Mouse (Mus musculus): Measurements from ENCODE around the gene Vav2.

Gene Vav2

DNA sequence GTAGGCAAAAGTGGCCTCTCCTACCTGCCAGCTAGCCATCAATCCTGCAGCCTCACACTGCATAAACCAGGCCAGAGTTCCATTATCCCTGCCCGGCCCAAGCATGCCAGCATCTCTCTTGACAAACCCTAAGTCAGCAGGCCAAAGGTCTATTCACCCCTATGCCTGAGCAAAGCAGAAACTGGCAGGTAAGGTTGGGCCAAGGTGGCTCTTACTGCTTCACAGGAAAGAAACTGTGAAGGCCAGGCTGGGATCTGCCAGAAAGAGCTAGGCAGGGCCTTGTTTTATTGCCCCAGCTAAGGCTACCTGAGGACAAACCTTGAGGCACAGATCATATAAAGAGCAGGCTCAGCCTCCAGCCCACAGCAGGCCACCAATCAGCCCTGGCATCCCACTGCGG, 55.4 kb downstream of the Vav2 start:
- no peak for DNase-seq (ENCODE audit: low read depth, low spot score)

- no peak for DNase-seq (ENCODE audit: low read depth, low spot score)
Measured at GRCm38 (mm10) chr2:27368980-27369379, 57.9 kb downstream of the Vav2 start.

DNA sequence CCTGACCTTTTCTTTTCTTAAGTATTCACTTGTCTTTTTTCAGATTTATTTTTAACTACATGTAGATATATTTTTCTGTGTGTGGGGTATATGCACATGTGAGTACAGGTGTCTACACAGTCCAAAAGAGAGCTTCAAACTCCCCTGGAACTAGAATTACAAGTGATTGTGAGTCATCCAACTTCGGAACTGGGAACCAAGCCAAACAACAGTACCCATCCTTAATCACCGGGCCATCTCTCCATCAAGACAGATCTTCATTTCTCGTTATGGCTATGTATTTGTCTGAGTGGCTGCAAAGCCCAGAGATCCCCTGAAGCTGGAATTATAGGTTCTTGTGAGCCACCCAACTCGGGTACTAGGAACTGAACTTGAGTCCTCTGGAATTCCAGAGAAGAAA, 61.5 kb downstream of the Vav2 start:
- DNase-seq (ENCODE audit: low read depth, low spot score): no peak

- no peak for DNase-seq (ENCODE audit: low read depth, low spot score)
Measured at GRCm38 (mm10) chr2:27361786-27362185, 65.0 kb downstream of the Vav2 start.

GRCm38 (mm10) chr2:27358461-27358860, 68.4 kb downstream of the Vav2 start:
- no peak for DNase-seq (ENCODE audit: low read depth, low spot score)

DNA sequence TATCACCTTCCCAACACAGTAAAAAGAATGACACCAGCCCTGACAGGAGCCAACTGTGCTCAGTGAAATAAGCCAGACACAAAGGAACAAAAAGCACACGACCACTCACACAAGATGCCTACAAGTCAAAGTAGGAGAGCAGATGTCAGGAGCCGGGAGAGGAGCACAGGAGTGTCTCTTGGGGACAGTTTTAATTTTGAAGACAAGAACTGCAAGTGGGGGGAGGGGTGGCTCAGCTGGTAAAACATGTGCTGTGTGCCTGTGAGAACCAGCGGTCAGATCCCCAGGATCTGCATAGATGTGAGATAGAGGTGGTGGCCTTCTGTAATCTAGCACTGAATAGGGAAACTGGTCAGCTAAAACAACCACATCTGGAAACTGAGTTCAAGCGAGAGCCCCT, 71.1 kb downstream of the Vav2 start:
- no peak for DNase-seq (ENCODE audit: low read depth, low spot score)

DNA sequence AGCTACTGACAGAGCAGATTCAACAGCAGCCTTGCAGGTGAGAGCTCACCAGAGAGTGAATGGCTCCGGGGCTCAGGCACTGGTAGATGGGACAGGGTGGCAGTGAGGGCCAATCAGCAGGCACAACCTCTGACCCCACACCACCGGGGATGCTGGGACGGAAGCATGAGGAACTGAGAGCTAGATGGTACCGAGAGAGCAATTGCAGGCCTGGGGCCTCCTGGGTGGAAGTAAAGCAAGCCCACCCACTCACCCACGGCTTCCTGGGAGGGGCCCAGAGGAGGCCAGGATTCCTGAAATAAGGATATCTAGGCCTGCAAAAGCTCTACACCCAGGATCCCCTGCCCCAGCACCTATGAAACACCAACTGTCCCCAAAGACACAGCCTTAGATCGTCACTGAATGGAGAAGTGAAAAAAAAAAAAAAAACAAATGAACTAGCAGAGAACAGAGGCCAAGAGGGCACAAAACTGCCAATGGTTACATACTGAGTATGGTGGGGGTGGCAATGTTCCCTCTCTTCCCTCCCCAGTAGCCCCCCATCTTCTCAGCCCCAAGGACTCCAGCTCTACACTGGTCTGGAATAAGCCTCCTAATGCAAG, 72.1 kb downstream of the Vav2 start:
- peak; percentile 89 for DNase-seq (ENCODE audit: low read depth, low spot score)

DNA sequence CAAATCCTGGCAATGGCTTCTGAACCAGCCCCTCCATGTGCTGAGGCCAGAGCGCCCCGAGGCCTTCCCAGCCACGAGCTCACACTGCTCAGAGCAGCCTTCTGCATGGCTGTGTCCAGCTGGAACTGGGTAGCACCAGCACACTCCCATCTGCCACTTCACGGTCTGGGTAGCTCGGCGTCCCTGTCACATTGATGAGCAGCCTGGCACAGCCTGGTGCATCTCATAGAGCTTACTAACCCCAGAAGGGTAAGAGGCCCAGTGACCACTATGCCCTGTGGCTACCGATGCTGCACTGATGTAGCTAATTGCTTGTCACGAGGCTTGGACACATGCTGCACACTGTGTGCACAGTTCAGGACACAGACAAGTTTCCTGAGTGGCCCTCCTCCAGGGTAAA, 74.1 kb downstream of the Vav2 start:
- no peak for DNase-seq (ENCODE audit: low read depth, low spot score)

DNA sequence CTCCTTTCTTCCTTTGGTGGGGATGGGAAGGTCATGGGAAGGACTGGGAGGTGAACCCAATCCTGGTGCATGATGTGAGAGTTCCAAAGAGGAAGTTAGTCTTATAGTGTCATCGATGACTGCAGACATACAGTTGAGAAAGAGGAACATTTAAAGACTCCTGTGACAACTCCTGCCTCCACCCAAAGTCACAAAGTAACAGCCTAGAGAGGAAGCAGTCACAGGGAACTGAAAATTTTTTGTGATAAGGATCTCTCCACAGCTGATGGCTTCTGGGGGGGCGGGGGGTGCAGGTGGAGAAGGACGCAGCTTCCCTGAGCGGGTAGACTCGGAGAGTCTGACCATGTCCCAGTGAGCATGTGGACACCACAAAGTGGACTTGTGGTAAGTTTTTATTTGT, 76.5 kb downstream of the Vav2 start:
- peak; percentile 21 for DNase-seq (ENCODE audit: low read depth, low spot score)

GRCm38 (mm10) chr2:27343984-27344453, 82.8 kb downstream of the Vav2 start:
- DNase-seq (ENCODE audit: low read depth, low spot score): no peak

DNA sequence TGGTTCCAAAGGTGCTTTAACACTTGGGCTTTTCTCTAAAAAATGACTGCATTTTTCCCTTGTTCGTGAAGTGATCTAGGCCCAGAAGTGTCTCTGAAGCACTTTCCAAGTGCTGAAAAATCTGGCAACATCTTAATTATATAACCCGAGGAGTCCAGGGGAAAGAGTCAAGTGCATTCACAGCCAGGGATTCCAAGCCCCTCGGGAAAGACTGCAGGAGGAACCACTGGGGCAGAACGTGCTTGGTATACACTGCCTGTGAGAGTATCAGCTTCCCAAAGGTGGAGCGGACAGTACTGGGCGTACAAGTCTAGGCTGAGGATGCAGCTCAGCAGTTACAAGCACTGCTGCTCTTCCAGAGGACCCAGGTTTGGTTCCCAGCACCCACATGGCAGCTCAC, 86.2 kb downstream of the Vav2 start:
- DNase-seq (ENCODE audit: low read depth, low spot score): no peak

- DNase-seq (ENCODE audit: low read depth, low spot score): no peak
Measured at GRCm38 (mm10) chr2:27339051-27339450, 87.8 kb downstream of the Vav2 start.

GRCm38 (mm10) chr2:27337261-27337660, 89.6 kb downstream of the Vav2 start:
- DNase-seq (ENCODE audit: low read depth, low spot score): no peak

- no peak for DNase-seq (ENCODE audit: low read depth, low spot score)
Measured at GRCm38 (mm10) chr2:27336600-27336999, 90.2 kb downstream of the Vav2 start.

- no peak for DNase-seq (ENCODE audit: low read depth, low spot score)
Measured at GRCm38 (mm10) chr2:27334816-27335215, 92.0 kb downstream of the Vav2 start.

DNA sequence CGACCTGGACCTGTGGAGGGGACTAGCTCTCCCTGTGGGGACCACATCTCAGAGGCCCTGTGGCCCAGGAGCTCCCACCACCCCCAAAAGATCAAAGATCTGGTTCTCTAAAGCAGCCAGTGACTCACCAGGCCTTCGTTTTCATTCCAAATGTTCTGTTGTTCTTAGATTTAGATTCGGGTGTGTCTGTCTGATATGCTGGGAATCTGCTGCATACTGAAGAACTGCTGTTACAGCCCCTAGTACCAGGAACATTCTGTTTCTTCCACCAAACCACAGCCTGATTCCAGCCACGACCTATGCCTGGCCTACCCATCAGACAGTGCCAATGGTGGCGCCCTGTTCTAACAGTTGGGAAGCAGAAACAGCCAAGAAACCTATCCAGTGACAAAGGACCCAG, 95.3 kb downstream of the Vav2 start:
- DNase-seq (ENCODE audit: low read depth, low spot score): no peak

DNA sequence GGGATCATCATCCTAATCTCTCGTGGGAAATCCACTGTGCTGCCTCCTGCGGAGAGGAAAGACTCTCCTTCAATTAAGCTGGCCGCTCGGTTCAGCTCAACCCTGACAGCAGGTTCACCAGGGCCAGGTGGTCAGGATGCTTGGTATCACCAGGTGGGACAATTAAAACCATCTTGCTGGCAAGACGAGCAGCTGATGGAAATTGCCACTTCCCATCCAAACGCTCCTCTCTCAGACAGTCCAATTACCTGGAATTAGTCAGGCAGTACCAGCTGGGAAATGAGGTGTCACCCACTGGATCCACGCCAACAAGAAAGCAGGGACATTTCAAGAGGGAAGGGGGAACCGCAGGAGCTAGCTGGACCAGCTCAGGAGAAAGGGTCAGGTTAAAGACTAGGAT, 96.4 kb downstream of the Vav2 start:
- DNase-seq (ENCODE audit: low read depth, low spot score): no peak

GRCm38 (mm10) chr2:27329386-27330060, 97.3 kb downstream of the Vav2 start:
- no peak for DNase-seq (ENCODE audit: low read depth, low spot score)

GRCm38 (mm10) chr2:27328613-27329041, 98.2 kb downstream of the Vav2 start:
- no peak for DNase-seq (ENCODE audit: low read depth, low spot score)

- no peak for DNase-seq (ENCODE audit: low read depth, low spot score)
Measured at GRCm38 (mm10) chr2:27327886-27328285, 98.9 kb downstream of the Vav2 start.

GRCm38 (mm10) chr2:27327076-27327475, 99.8 kb downstream of the Vav2 start:
- no peak for DNase-seq (ENCODE audit: low read depth, low spot score)

DNA sequence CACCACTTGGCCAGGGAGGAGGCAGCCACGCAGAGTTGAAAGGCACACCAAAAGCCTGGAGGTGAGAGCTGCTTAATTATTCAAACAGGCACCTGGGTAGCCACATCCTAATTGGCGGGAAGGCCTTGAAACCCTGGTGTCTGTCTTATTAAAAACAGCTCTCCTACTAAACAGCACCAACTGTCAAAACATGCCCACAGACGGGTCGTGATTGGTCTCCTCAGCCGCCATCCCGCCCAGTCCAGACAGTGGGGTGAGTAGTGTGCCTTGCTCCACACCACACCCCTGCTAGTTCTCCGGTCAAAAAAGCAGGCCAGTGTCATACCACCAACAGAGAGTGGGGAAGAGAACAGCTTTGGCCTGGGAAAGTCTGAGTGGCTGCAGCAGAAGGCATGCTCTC, 100.5 kb downstream of the Vav2 start:
- no peak for DNase-seq (ENCODE audit: low read depth, low spot score)

- DNase-seq (ENCODE audit: low read depth, low spot score): no peak
Measured at GRCm38 (mm10) chr2:27324690-27325089, 102.1 kb downstream of the Vav2 start.

All from A20 (cell line).